Mouse (Mus musculus) inflammation-experienced regulatory T-cells, adult 6 months (primary cell): ENCODE data around the gene Maged2. TPM values are rescaled to one million over a fixed set of nuclear protein-coding genes. Genes with fewer than 3 reads are reported as not detected.
"Not testable (repeated sequence)": the region's sequence is repeated elsewhere in the genome, so short reads cannot be mapped to it uniquely, and the experiment has no call there.

Experiments
- ATAC-seq: one replicate; pipeline ENCODE4 v1.8.0; 2017
- polyA plus RNA-seq, 3 experiments: library from polyadenylated mRNA; unstranded; fragments of 100-300 nt; shearing (Covaris generic); gene quantifications; one replicate each; pipeline ENCODE4 v1.2.1; 2017

Maged2 gene
- 10 to 100 TPM; 14.3 to 39.7 (median 19.2) TPM for polyA plus RNA-seq

- no peak for ATAC-seq
These were observed at the start of gene Maged2 for GRCm38 (mm10) chrX:150814139-150814469. TSS of gene Maged2 (minus strand) at chrX:150814345.

DNA sequence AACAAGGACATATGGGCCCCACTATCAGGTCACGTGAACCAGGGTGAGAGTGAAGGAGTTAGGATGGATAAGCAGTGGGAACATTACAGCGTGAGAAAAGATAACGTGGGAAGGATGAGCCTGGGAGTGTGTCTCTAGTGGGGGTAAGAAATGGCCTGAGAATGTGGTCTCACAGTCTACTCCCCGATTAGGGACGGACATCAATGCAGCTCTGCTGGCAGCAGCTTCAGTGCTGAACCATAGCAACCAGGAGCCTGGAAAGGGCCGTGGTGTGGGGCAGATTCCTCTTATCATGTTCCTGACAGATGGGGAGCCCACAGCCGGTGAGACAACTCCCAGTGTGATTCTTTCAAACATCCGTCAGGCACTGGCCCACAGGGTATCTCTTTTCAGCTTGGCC lies 34.1 kb upstream of the Maged2 start:
- ATAC-seq = no peak

GRCm38 (mm10) chrX:150845480-150846205 lies 31.5 kb upstream of the Maged2 start:
- ATAC-seq = not testable (repeated sequence)

- not testable (repeated sequence) for ATAC-seq
These were observed 29.1 kb upstream of the Maged2 start for GRCm38 (mm10) chrX:150843257-150843656.

DNA sequence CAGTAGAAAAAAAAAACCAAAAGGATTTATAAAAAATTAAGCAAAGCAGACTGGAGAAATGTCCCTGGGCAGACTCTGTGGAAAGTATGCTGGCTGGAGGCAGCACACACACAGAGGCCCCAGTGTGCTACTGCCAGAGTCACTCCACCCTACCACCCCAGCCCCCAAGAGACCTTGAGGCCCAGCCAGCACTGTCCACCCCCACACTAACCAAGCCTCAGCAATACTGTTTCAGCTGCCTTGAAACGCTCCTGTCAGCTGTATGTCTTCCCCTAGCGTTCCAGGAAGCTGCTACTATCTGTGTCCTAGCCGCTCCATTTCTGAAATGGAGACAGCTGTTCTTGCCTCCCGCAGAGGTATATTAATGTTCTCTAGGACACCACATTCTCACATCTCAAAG lies 16.2 kb upstream of the Maged2 start:
- ATAC-seq = no peak

DNA sequence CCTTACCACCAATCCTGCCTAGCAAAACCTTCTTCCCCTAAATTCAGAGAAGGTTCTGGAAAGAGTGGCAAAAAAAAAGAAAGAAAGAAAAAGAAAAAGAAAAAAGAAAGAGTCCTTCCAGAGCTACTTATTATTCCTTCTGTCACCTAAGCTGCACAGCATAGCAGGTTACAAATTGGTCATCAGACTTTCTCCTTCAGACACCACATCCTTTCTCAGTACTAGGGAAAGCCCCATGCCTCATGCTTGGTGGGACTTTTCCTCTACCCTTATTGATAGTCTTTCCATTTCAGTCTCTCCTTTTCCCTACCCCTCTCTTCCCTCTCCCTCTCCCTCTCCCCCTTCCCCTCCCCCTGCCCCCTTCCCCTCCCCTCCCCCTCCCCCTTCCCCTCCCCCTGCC lies 3.1 kb upstream of the Maged2 start:
- ATAC-seq = peak; percentile 82

GRCm38 (mm10) chrX:150815601-150816000 lies 1.5 kb upstream of the Maged2 start:
- ATAC-seq = no peak

- ATAC-seq = peak; percentile 3
These were observed 544 bp downstream of the Maged2 start for GRCm38 (mm10) chrX:150813464-150814138.

DNA sequence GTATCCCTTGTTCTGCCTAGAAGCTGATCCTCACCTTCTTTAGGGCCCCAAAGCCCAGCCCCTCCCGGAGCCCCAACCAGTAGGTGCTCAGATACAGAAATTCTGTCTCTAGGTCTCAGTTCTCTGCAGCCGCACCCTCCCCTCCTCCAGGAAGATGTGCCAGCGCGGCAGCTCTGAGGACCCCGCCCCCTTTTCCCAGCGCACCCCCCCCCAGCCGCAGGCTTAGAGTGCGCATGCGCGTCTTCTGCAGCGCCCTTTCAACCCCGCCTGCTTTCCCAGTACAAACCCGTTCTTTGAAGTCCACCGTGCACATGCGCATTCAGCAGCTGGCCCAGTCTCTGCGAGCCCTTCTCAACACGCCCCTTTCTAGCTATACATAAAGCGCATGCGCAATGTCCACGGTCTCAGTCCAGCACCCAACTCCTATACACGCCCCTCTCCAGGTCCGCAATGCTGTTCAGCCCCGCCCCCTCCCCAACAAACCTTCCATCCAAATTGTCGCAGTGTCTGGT lies 1.3 kb downstream of the Maged2 start:
- ATAC-seq = peak; percentile 79

DNA sequence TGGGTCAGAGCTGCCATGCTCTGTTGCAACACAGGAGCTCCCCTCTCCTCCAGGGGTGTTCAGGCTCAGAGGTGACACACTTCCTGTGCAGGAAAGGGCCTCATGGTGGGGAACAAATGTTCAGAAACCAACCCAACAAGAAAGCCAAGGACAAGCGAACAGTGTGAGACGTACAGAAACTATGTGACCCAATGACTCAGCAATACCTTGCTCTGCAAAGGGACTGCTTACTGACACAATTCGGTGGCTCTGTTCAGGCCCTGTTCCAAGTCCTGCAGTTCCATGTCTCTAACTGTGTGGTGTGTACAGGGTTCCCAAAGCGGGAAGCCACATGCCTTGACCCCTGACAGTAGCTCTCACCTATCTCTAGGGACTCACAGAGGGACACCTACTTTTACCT lies 13.2 kb downstream of the Maged2 start:
- not testable (repeated sequence) for ATAC-seq

- not testable (repeated sequence) for ATAC-seq
These were observed 15.5 kb downstream of the Maged2 start for GRCm38 (mm10) chrX:150798493-150799177.

Other genes starting within 250 kb of the Maged2 start
- 1 to 10 TPM; 6.5 to 9.1 (median 7.5) TPM for gene Pfkfb1, start 226.1 kb downstream of the Maged2 start, polyA plus RNA-seq
- gene Apex2, start 224.5 kb downstream of the Maged2 start, polyA plus RNA-seq = 10 to 100 TPM; 13.5 to 18.9 (median 15.3) TPM
- under 1 TPM in 2 of 3 experiments, not detected in 1; 0.08 to 0.34 TPM for gene Tro, start 156.8 kb downstream of the Maged2 start, polyA plus RNA-seq
- gene Gnl3l, start 203.0 kb upstream of the Maged2 start, polyA plus RNA-seq = 10 to 100 TPM; 24.4 to 27.4 (median 25.1) TPM
- under 1 TPM; 0.19 to 0.36 (median 0.22) TPM for gene Fgd1, start 231.8 kb upstream of the Maged2 start, polyA plus RNA-seq